Mouse (Mus musculus) forebrain, postnatal 0 days (tissue): ENCODE data around the gene Rgs8. TPM values are rescaled to one million over a fixed set of nuclear protein-coding genes. Genes with fewer than 3 reads are reported as not detected.

Experiments
- ATAC-seq: fragments of 200-750 bp; cut with Nextera tagmentation; 2 replicates; pipeline ENCODE4 v1.8.0; 2017; ENCODE audit warnings: mild to moderate bottlenecking, moderate library complexity
- DNase-seq: peaks from one replicate; pipeline ENCODE4 v3.0.0-alpha.2; 2015
- H3K27ac ChIP-seq: fragments of 300-500 bp; sonication (generic); 2 replicates; pipeline ENCODE4 v1.5.1; 2014; ENCODE audit warnings: low read depth, mild to moderate bottlenecking, antibody characterized with exemption, low read length, moderate library complexity, mixed read lengths
- H3K27me3 ChIP-seq: fragments of 300-500 bp; sonication (generic); 2 replicates; pipeline ENCODE4 v1.6.1; 2014; ENCODE audit warnings: mild to moderate bottlenecking, low read length, mixed read lengths; ENCODE audit not compliant: insufficient read depth
- H3K36me3 ChIP-seq: fragments of 300-500 bp; sonication (generic); 2 replicates; pipeline ENCODE4 v1.6.1; 2014; ENCODE audit warnings: mild to moderate bottlenecking, moderate library complexity; ENCODE audit not compliant: insufficient read depth
- H3K4me1 ChIP-seq: fragments of 300-500 bp; sonication (generic); 2 replicates; pipeline ENCODE4 v1.6.1; 2014; ENCODE audit warnings: antibody characterized with exemption; ENCODE audit not compliant: insufficient read depth
- H3K4me2 ChIP-seq: fragments of 300-500 bp; sonication (generic); 2 replicates; pipeline ENCODE4 v1.6.1; 2014; ENCODE audit warnings: low read depth, mild to moderate bottlenecking, moderate library complexity
- H3K4me3 ChIP-seq: fragments of 300-500 bp; sonication (generic); 2 replicates; pipeline ENCODE4 v1.5.1; 2014; ENCODE audit warnings: low read depth, low read length, mixed read lengths
- H3K9ac ChIP-seq: fragments of 300-500 bp; sonication (generic); 2 replicates; pipeline ENCODE4 v1.6.1; 2014; ENCODE audit warnings: mild to moderate bottlenecking
- H3K9me3 ChIP-seq: fragments of 300-500 bp; sonication (generic); 2 replicates; pipeline ENCODE4 v1.6.1; 2016; ENCODE audit warnings: low read length
- CTCF ChIP-seq: sonication (generic); IDR thresholded peaks from 2 replicates; pipeline ENCODE4 v1.5.1; 2016; ENCODE audit warnings: antibody characterized with exemption, control low read depth, low read depth
- WGBS: fragments of 180-500 bp; shearing (Covaris S2); extraction: QIAGEN DNeasy Blood & Tissue Kit; methylation state at CpG from one replicate; pipeline ENCODE4 v1.1.7; 2014; 5-methylcytosine and 5-hydroxymethylcytosine counted together
- polyA plus RNA-seq: library from polyadenylated mRNA; unstranded; fragments of >200 nt; fragmentation: Nextera tagmentation; extraction: Ambion mirVana; gene quantifications from 2 replicates; pipeline ENCODE4 v1.2.1, GENCODE M21; 2015
- total RNA-seq: library from RNA; depleted of rRNA; stranded (reverse); fragments of >200 nt; gene quantifications from 2 replicates; pipeline ENCODE4 v1.2.3, GENCODE M21; 2014

Rgs8 gene
- total and polyA plus RNA-seq, 2 experiments from 2014 or later, result 16.6 to 22.7 TPM

- DNase-seq (peak; percentile 68), ATAC-seq (peak; percentile 81)
- peak overlapping the region; percentile 79 for H3K27ac ChIP-seq
- peak overlapping the region; percentile 31 for H3K4me3 ChIP-seq
- WGBS, result 3% methylated on average over 10 of the region's 10 CpGs
- no peaks in the 10 kb centered on the region for H3K9me3 ChIP-seq
- peak overlapping the region; percentile 42 for H3K9ac ChIP-seq
- TF ChIP-seq CTCF, result peak; percentile 66
- no peaks in the 10 kb centered on the region for H3K36me3 ChIP-seq
- H3K27me3 ChIP-seq, result no peaks in the 10 kb centered on the region
- H3K4me2 ChIP-seq, result peak overlapping the region; percentile 44
- H3K4me1 ChIP-seq, result peaks cover 37% of the 10 kb centered on the region
These were observed 12.4 kb downstream of the Rgs8 start for GRCm38 (mm10) chr1:153665066-153665715.

DNA sequence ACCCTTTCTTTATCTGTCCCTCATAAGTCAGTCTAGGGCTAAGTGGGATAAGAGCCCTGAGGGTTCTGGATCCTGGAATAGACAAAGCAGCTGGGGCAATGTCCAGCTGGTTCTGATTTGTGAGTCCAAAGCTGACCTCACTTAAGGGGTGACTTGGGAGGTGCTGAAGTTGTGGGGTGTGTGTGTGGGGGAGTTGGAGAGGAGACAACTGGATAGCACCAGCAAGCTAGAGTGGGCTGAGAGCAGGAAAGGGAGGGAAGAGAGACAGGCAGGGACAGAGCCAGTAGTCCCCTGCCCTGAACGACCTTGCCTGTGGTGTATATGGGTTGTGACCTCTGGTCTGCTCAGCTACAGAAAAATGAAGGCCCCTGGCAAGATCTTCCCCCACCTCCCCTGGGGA lies 13.4 kb downstream of the Rgs8 start:
- no peaks in the 10 kb centered on the region for H3K27me3 ChIP-seq
- H3K9me3 ChIP-seq, result no peaks in the 10 kb centered on the region
- no peak for DNase-seq
- ATAC-seq, result no peak
- WGBS, result 25% methylated on average over 1 of the region's 1 CpGs
- H3K36me3 ChIP-seq, result no peaks in the 10 kb centered on the region
- peak overlapping the region; percentile 42 for H3K9ac ChIP-seq
- H3K27ac ChIP-seq, result peak overlapping the region; percentile 45; the same call in 1 of the 2 replicates
- no peak for TF ChIP-seq CTCF
- H3K4me2 ChIP-seq, result peak overlapping the region; percentile 44
- H3K4me3 ChIP-seq, result peak overlapping the region; percentile 31
- peaks cover 31% of the 10 kb centered on the region for H3K4me1 ChIP-seq

DNA sequence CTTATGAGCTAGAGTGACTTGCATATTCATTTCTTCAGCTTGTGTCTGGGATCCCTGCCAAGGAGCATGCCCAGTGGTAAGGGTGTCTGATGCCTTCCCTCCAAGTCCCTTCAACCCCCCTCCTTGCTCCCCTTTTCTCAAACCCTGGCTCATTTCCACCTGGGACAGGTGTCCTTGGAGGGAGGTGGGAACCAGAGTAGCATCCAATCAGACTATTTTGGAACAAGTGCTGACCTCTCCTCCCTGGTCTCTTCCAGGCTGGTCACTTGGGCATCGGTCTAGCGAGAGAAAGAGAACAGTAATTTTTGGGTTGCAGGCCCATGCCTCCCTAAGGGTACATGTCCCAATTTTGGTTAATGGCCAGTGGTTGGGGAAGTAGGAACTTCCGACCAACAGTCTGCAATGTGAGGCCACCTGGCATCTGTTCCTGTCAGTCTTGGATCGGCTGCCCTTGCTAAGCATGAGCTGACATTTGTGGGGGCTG lies 14.5 kb downstream of the Rgs8 start:
- ATAC-seq (no peak), DNase-seq (no peak)
- H3K4me3 ChIP-seq, result peak overlapping the region; percentile 31; the same call in 1 of the 2 replicates
- H3K9me3 ChIP-seq, result no peaks in the 10 kb centered on the region
- TF ChIP-seq CTCF, result no peak
- no peaks in the 10 kb centered on the region for H3K36me3 ChIP-seq
- H3K4me2 ChIP-seq, result peak overlapping the region; percentile 44
- H3K4me1 ChIP-seq, result peaks cover 27% of the 10 kb centered on the region; the same call in 1 of the 2 replicates
- H3K27ac ChIP-seq, result no peak overlapping the region
- WGBS, result 57% methylated on average over 4 of the region's 4 CpGs
- H3K9ac ChIP-seq, result 0 out of 2 replicates have a peak overlapping the region, but pooled peaks have one; percentile 22
- H3K27me3 ChIP-seq, result no peaks in the 10 kb centered on the region

GRCm38 (mm10) chr1:153667781-153668180 lies 15.0 kb downstream of the Rgs8 start:
- Histone ChIP-seq H3K4me3 (no peak overlapping the region), H3K4me1 (peaks cover 27% of the 10 kb centered on the region; the same call in 1 of the 2 replicates), H3K27me3 (no peaks in the 10 kb centered on the region), H3K9ac (0 out of 2 replicates have a peak overlapping the region, but pooled peaks have one; percentile 22), H3K36me3 (no peaks in the 10 kb centered on the region), H3K4me2 (peak overlapping the region; percentile 44), H3K9me3 (no peaks in the 10 kb centered on the region), H3K27ac (no peak overlapping the region)
- 80% methylated on average over 5 of the region's 5 CpGs for WGBS
- no peak for ATAC-seq
- TF ChIP-seq CTCF, result no peak
- DNase-seq, result no peak

- Histone ChIP-seq H3K27me3 (no peaks in the 10 kb centered on the region), H3K4me1 (peaks cover 27% of the 10 kb centered on the region; the same call in 1 of the 2 replicates), H3K9me3 (no peaks in the 10 kb centered on the region), H3K4me3 (no peak overlapping the region), H3K4me2 (peak overlapping the region; percentile 17; the same call in 1 of the 2 replicates), H3K9ac (peak overlapping the region; percentile 11; the same call in 1 of the 2 replicates), H3K36me3 (no peaks in the 10 kb centered on the region), H3K27ac (no peak overlapping the region)
- ATAC-seq, result no peak
- DNase-seq, result no peak
- WGBS, result 55% methylated on average over 7 of the region's 7 CpGs
- TF ChIP-seq CTCF, result no peak
These were observed 16.3 kb downstream of the Rgs8 start for GRCm38 (mm10) chr1:153669086-153669485.

- WGBS, result 63% methylated on average over 3 of the region's 3 CpGs
- H3K4me1 ChIP-seq, result peaks cover 21% of the 10 kb centered on the region; the same call in 1 of the 2 replicates
- no peak overlapping the region for H3K27ac ChIP-seq
- peak overlapping the region; percentile 11; the same call in 1 of the 2 replicates for H3K9ac ChIP-seq
- DNase-seq (no peak), ATAC-seq (no peak)
- 0 out of 2 replicates have a peak overlapping the region, but pooled peaks have one; percentile 17 for H3K4me2 ChIP-seq
- H3K27me3 ChIP-seq, result no peaks in the 10 kb centered on the region
- H3K4me3 ChIP-seq, result no peak overlapping the region
- no peaks in the 10 kb centered on the region for H3K9me3 ChIP-seq
- no peak for TF ChIP-seq CTCF
- H3K36me3 ChIP-seq, result no peaks in the 10 kb centered on the region
These were observed 16.9 kb downstream of the Rgs8 start for GRCm38 (mm10) chr1:153669728-153670127.

- whole genome bisulfite sequencing, result 89% methylated on average over 3 of the region's 3 CpGs
- DNase-seq (no peak), ATAC-seq (no peak)
- no peaks in the 10 kb centered on the region for H3K9me3 ChIP-seq
- no peak overlapping the region for H3K9ac ChIP-seq
- no peaks in the 10 kb centered on the region for H3K27me3 ChIP-seq
- H3K4me1 ChIP-seq, result peaks cover 10% of the 10 kb centered on the region; the same call in 1 of the 2 replicates
- H3K27ac ChIP-seq, result no peak overlapping the region
- no peaks in the 10 kb centered on the region for H3K36me3 ChIP-seq
- no peak overlapping the region for H3K4me3 ChIP-seq
- H3K4me2 ChIP-seq, result no peak overlapping the region
- no peak for TF ChIP-seq CTCF
These were observed 18.5 kb downstream of the Rgs8 start for GRCm38 (mm10) chr1:153671352-153671751.
